Mouse (Mus musculus) embryonic fibroblast, embryonic 13.5 days (primary cell): ENCODE data around the gene Rnf135.

ENCODE experiments used
- CTCF ChIP-seq: IDR thresholded peaks from 2 replicates; pipeline ENCODE4 v1.5.1; 2011; ENCODE audit warnings: mild to moderate bottlenecking, control low read depth, low read length, moderate library complexity, borderline replicate concordance; ENCODE audit not compliant: insufficient read depth
- POLR2A ChIP-seq: IDR thresholded peaks from 2 replicates; pipeline ENCODE4 v1.6.1; 2011; ENCODE audit warnings: low read depth, mild to moderate bottlenecking, control low read depth, low read length, moderate library complexity

- no peak for TF ChIP-seq CTCF
- no peak for TF ChIP-seq POLR2A
Observed at GRCm38 (mm10) chr11:80150566-80150965, 33.1 kb upstream of the Rnf135 start.
